In the genomic region with DNA sequence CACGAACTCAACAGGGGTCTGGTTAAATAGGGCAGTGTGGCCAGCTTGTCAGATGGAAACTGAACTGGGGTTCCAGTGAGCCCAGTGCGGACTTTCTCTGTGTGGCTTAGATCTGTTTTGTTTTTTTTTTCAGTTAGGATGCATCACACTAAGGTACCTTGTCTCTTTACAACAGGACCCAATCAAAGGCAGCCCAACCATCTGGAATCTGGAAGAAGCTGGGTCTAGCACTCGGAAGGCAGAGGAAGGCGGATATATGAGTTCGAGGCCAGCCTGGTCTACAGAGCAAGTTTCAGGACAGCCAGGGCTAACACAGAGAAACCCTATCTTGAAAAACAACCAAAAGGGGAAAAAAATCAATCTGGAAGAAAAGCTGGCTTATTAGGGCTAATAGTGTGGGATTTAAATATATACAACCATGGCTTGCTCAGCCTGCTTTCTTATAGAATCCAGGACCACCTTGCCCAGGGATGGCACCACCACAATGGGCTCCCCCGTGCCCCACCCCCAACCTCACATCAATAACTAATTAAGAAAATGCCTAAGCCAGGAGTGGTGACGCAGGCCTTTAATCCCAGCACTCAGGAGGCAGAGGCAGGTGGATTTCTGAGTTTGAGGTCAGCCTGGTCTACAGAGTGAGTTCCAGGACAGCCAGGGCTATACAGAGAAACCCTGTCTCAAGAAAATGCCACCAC, we compare ENCODE assay signal across 8 mouse cellular contexts. TPM values are rescaled to one million over a fixed set of nuclear protein-coding genes. Genes with fewer than 3 reads are reported as not detected.
DNase-seq lines count a peak whose midpoint lies in the region; ATAC-seq lines count a peak whose summit lies in the region.

No protein-coding gene starts in this region.

- DNase-seq in kidney, postnatal 36 days, result no peak
- DNase-seq in adrenal gland, adult 8-10 months, result no peak
- DNase-seq in embryo, embryonic 11 days, result no peak
- no peak for DNase-seq in urinary bladder, postnatal 25 days (ENCODE audit: low spot score)

- peak overlapping the region; percentile 83 for H3K4me2 ChIP-seq in kidney, embryonic 16.5 days (replicated peaks; ENCODE audit: low read depth, low read length)
- H3K4me2 ChIP-seq in embryonic facial prominence, embryonic 15.5 days (replicated peaks), result peak overlapping the region; percentile 85
- peak overlapping the region; percentile 90 for H3K4me2 ChIP-seq in intestine, embryonic 16.5 days (ENCODE audit: low read depth, low read length)
- H3K4me2 ChIP-seq in neural tube, embryonic 13.5 days, result peak overlapping the region; percentile 74

- peaks cover 22% of the 10 kb centered on the region for H3K4me1 ChIP-seq in kidney, embryonic 16.5 days (ENCODE audit: insufficient read depth, low read length)
- H3K4me1 ChIP-seq in embryonic facial prominence, embryonic 15.5 days, result peaks cover 38% of the 10 kb centered on the region
- H3K4me1 ChIP-seq in intestine, embryonic 16.5 days (ENCODE audit: control insufficient read depth, insufficient read depth, low read length), result peaks cover 25% of the 10 kb centered on the region
- peaks cover 40% of the 10 kb centered on the region for H3K4me1 ChIP-seq in neural tube, embryonic 13.5 days (replicated peaks)

- H3K27ac ChIP-seq in kidney, embryonic 16.5 days (ENCODE audit: low read length), result peak overlapping the region; percentile 98
- peak overlapping the region; percentile 97 for H3K27ac ChIP-seq in embryonic facial prominence, embryonic 15.5 days (replicated peaks)
- peak overlapping the region; percentile 94 for H3K27ac ChIP-seq in intestine, embryonic 16.5 days (ENCODE audit: low read length)
- peak overlapping the region; percentile 82 for H3K27ac ChIP-seq in neural tube, embryonic 13.5 days (replicated peaks)

- H3K27me3 ChIP-seq in kidney, embryonic 16.5 days (ENCODE audit: insufficient read depth, low read length), result no peaks in the 10 kb centered on the region
- no peaks in the 10 kb centered on the region for H3K27me3 ChIP-seq in embryonic facial prominence, embryonic 15.5 days
- no peaks in the 10 kb centered on the region for H3K27me3 ChIP-seq in intestine, embryonic 16.5 days (replicated peaks; ENCODE audit: control insufficient read depth, insufficient read depth, low read length)
- H3K27me3 ChIP-seq in neural tube, embryonic 13.5 days, result no peaks in the 10 kb centered on the region

- peak overlapping the region; percentile 3; the same call in 1 of the 2 replicates for H3K9ac ChIP-seq in kidney, embryonic 16.5 days (replicated peaks; ENCODE audit: low read length)
- H3K9ac ChIP-seq in embryonic facial prominence, embryonic 15.5 days, result no peak overlapping the region
- peak overlapping the region; percentile 36 for H3K9ac ChIP-seq in intestine, embryonic 16.5 days (ENCODE audit: low read depth, low read length)
- no peak overlapping the region for H3K9ac ChIP-seq in neural tube, embryonic 13.5 days

- peaks cover 3% of the 10 kb centered on the region for H3K36me3 ChIP-seq in kidney, embryonic 16.5 days (ENCODE audit: insufficient read depth, low read length)
- peaks cover 15% of the 10 kb centered on the region for H3K36me3 ChIP-seq in embryonic facial prominence, embryonic 15.5 days
- no peaks in the 10 kb centered on the region; the same call in 1 of the 2 replicates for H3K36me3 ChIP-seq in intestine, embryonic 16.5 days (ENCODE audit: control insufficient read depth, insufficient read depth, low read length)
- peaks cover 12% of the 10 kb centered on the region for H3K36me3 ChIP-seq in neural tube, embryonic 13.5 days

- peak overlapping the region; percentile 56; the same call in 1 of the 2 replicates for H3K4me3 ChIP-seq in kidney, embryonic 16.5 days (ENCODE audit: low read length)
- peak overlapping the region; percentile 55 for H3K4me3 ChIP-seq in embryonic facial prominence, embryonic 15.5 days (replicated peaks)
- peak overlapping the region; percentile 59 for H3K4me3 ChIP-seq in intestine, embryonic 16.5 days (ENCODE audit: low read length)
- H3K4me3 ChIP-seq in neural tube, embryonic 13.5 days, result peak overlapping the region; percentile 44

- WGBS in kidney, embryonic 16.5 days, result 75% methylated on average over 7 of the region's 7 CpGs
- 70% methylated on average over 7 of the region's 7 CpGs for WGBS in embryonic facial prominence, embryonic 15.5 days
- 76% methylated on average over 7 of the region's 7 CpGs for WGBS in intestine, embryonic 16.5 days
- 76% methylated on average over 7 of the region's 7 CpGs for WGBS in neural tube, embryonic 13.5 days

- no peak for ATAC-seq in kidney, embryonic 16.5 days (ENCODE audit: low FRiP score, low TSS enrichment)
- ATAC-seq in embryonic facial prominence, embryonic 15.5 days (ENCODE audit: insufficient number of reproducible peaks, low FRiP score, low TSS enrichment, low read depth), result no peak
- ATAC-seq in intestine, embryonic 16.5 days, result no peak
- no peak for ATAC-seq in neural tube, embryonic 13.5 days (ENCODE audit: low read depth)

- no peaks in the 10 kb centered on the region for H3K9me3 ChIP-seq in kidney, embryonic 16.5 days (ENCODE audit: low read length)
- H3K9me3 ChIP-seq in embryonic facial prominence, embryonic 15.5 days (replicated peaks), result no peaks in the 10 kb centered on the region
- H3K9me3 ChIP-seq in intestine, embryonic 16.5 days (ENCODE audit: control insufficient read depth, low read length), result no peaks in the 10 kb centered on the region
- no peaks in the 10 kb centered on the region for H3K9me3 ChIP-seq in neural tube, embryonic 13.5 days

RNA-seq across cellular contexts. Expression of gene Spsb2, which starts 1.9 kb away (rescaled TPM):
- polyA plus RNA-seq in kidney, embryonic 16.5 days (2015; fragmentation: Nextera tagmentation; extraction: Ambion mirVana), result 20.9 and 21.5 TPM in 2 replicates
- 16.4 and 17.5 TPM in 2 replicates for polyA plus RNA-seq in embryonic facial prominence, embryonic 15.5 days (2015; fragmentation: Nextera tagmentation; extraction: Ambion mirVana)
- 25.7 and 31.7 TPM in 2 replicates for polyA plus RNA-seq in intestine, embryonic 16.5 days (2015; fragmentation: Nextera tagmentation; extraction: Ambion mirVana)
- polyA plus RNA-seq in neural tube, embryonic 13.5 days (2015; fragmentation: Nextera tagmentation; extraction: Ambion mirVana), result 4.7 and 8.5 TPM in 2 replicates
- total RNA-seq in adrenal gland, adult 8-10 months (2022), result 10 to 100 TPM; 27.0 to 37.4 (median 33.6) TPM

RNA-seq across cellular contexts. Expression of gene Tpi1, which starts 7.5 kb away (rescaled TPM):
- 851 and 866 TPM in 2 replicates for polyA plus RNA-seq in kidney, embryonic 16.5 days (2015; fragmentation: Nextera tagmentation; extraction: Ambion mirVana)
- 779 and 809 TPM in 2 replicates for polyA plus RNA-seq in embryonic facial prominence, embryonic 15.5 days (2015; fragmentation: Nextera tagmentation; extraction: Ambion mirVana)
- 1,250 and 1,271 TPM in 2 replicates for polyA plus RNA-seq in intestine, embryonic 16.5 days (2015; fragmentation: Nextera tagmentation; extraction: Ambion mirVana)
- 385 and 391 TPM in 2 replicates for polyA plus RNA-seq in neural tube, embryonic 13.5 days (2015; fragmentation: Nextera tagmentation; extraction: Ambion mirVana)
- 100 to 1,000 TPM; 448 to 531 (median 475) TPM for total RNA-seq in adrenal gland, adult 8-10 months (2022)

RNA-seq across cellular contexts. Expression of gene Usp5, which starts 22.7 kb away (rescaled TPM):
- 174 TPM in 2 replicates for polyA plus RNA-seq in kidney, embryonic 16.5 days (2015; fragmentation: Nextera tagmentation; extraction: Ambion mirVana)
- 140 and 141 TPM in 2 replicates for polyA plus RNA-seq in embryonic facial prominence, embryonic 15.5 days (2015; fragmentation: Nextera tagmentation; extraction: Ambion mirVana)
- 106 and 117 TPM in 2 replicates for polyA plus RNA-seq in intestine, embryonic 16.5 days (2015; fragmentation: Nextera tagmentation; extraction: Ambion mirVana)
- 176 and 178 TPM in 2 replicates for polyA plus RNA-seq in neural tube, embryonic 13.5 days (2015; fragmentation: Nextera tagmentation; extraction: Ambion mirVana)
- 100 to 1,000 TPM; 134 to 158 (median 154) TPM for total RNA-seq in adrenal gland, adult 8-10 months (2022)

RNA-seq across cellular contexts. Expression of gene Cdca3, which starts 22.8 kb away (rescaled TPM):
- polyA plus RNA-seq in kidney, embryonic 16.5 days (2015; fragmentation: Nextera tagmentation; extraction: Ambion mirVana), result 187 and 193 TPM in 2 replicates
- polyA plus RNA-seq in embryonic facial prominence, embryonic 15.5 days (2015; fragmentation: Nextera tagmentation; extraction: Ambion mirVana), result 128 and 138 TPM in 2 replicates
- polyA plus RNA-seq in intestine, embryonic 16.5 days (2015; fragmentation: Nextera tagmentation; extraction: Ambion mirVana), result 153 and 183 TPM in 2 replicates
- polyA plus RNA-seq in neural tube, embryonic 13.5 days (2015; fragmentation: Nextera tagmentation; extraction: Ambion mirVana), result 26.6 and 33.2 TPM in 2 replicates
- 1 to 10 TPM; 1.9 to 4.4 (median 2.7) TPM for total RNA-seq in adrenal gland, adult 8-10 months (2022)

RNA-seq across cellular contexts. Expression of gene Lrrc23, which starts 27.1 kb away (rescaled TPM):
- polyA plus RNA-seq in kidney, embryonic 16.5 days (2015; fragmentation: Nextera tagmentation; extraction: Ambion mirVana), result 1.0 and 1.2 TPM in 2 replicates
- polyA plus RNA-seq in embryonic facial prominence, embryonic 15.5 days (2015; fragmentation: Nextera tagmentation; extraction: Ambion mirVana), result 26.7 and 47.5 TPM in 2 replicates
- 0.18 and 0.26 TPM in 2 replicates for polyA plus RNA-seq in intestine, embryonic 16.5 days (2015; fragmentation: Nextera tagmentation; extraction: Ambion mirVana)
- 0.57 and 2.1 TPM in 2 replicates for polyA plus RNA-seq in neural tube, embryonic 13.5 days (2015; fragmentation: Nextera tagmentation; extraction: Ambion mirVana)
- total RNA-seq in adrenal gland, adult 8-10 months (2022), result 1 to 10 TPM in 2 of 4 experiments, under 1 TPM in 2; 0.52 to 3.6 (median 1.0) TPM

Comparison
In these comparisons a context has a peak if more than half of its experiments do, and no peak if none do; other contexts are left out.
1. H3K9ac ChIP-seq: peak in kidney, embryonic 16.5 days (single experiment) and intestine, embryonic 16.5 days (single experiment); none in embryonic facial prominence, embryonic 15.5 days (single experiment) and neural tube, embryonic 13.5 days (single experiment).
2. Peak in every context shown above with its lines, with median percentiles within 50 percentile points of each other: H3K27ac ChIP-seq, H3K4me2 ChIP-seq and H3K4me3 ChIP-seq.